Mouse (Mus musculus): ENCODE measurements at regions not wholly inside any gene's neighbourhood (a gene's known extent, or its start where the extent isn't known, plus 50 kb on each side); places are given as distances from the start of the nearest gene placed in this dataset.

DNA sequence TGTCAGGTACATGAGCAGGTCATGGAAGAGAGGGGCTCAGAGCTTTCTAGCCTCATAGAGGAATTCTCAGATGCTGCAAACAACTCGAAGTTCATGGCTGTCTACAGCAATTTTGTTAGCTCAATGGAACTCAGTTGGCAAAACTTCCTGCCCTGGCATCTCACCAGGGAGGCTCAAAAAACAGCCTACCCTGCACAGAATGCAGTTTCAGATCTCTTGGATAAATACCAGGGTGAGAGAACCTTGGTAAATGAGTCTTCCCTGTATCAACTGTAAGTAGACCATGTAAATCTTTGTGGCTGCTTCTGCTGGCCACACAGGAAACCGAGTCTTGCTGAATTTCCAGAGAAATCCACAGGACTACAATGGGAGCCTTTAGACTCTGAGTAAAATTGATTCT is 101.1 kb upstream of the Rapgef5 start:
- TF ChIP-seq CTCF (IDR thresholded peaks at IDR 0.05; ENCODE audit: low read depth, low read length) (no peak), POLR2A (IDR thresholded peaks at IDR 0.05; ENCODE audit: insufficient read depth, low read length) (no peak)

Measured in ES-Bruce4 (cell line).